Mouse (Mus musculus) CH12.LX (cell line): ENCODE measurements around the gene Il2ra. TPM values are rescaled to one million over a fixed set of nuclear protein-coding genes. Genes with fewer than 3 reads are reported as not detected.
A peak's percentile ranks its signal among the peaks of the same experiment; 100 is the strongest.

Experiments used
- DNase-seq: peaks from one replicate; pipeline ENCODE4 v3.0.0-alpha.2; 2013; ENCODE audit errors: extremely low read depth
- H3K27ac ChIP-seq: 2 replicates; pipeline ENCODE4 v1.5.1; 2012; ENCODE audit warnings: low read depth, mild to moderate bottlenecking, control low read depth, moderate library complexity; ENCODE audit not compliant: insufficient read depth
- H3K27me3 ChIP-seq: replicated peaks from 2 replicates; pipeline ENCODE3; 2012; ENCODE audit warnings: inconsistent platforms
- H3K36me3 ChIP-seq, 2 experiments: replicated peaks in 1 of 2; 2 replicates each; pipeline versions ENCODE3 to v1.6.1; 2012; ENCODE audit warnings: inconsistent platforms in 1 of 2, low read length in 1 of 2, mild to moderate bottlenecking in 1 of 2, mixed read lengths in 1 of 2, moderate library complexity in 1 of 2; ENCODE audit not compliant: control insufficient read depth in 1 of 2, insufficient read depth in 1 of 2
- H3K4me1 ChIP-seq, 2 experiments: 2 replicates each; pipeline ENCODE4 v1.6.1; 2012; ENCODE audit warnings: inconsistent platforms in 1 of 2, moderate library complexity in 1 of 2; ENCODE audit not compliant: insufficient read depth in 2 of 2, control insufficient read depth in 1 of 2
- H3K4me2 ChIP-seq: 2 replicates; pipeline ENCODE4 v1.6.1; 2012; ENCODE audit warnings: low read depth, mild to moderate bottlenecking, control low read depth; ENCODE audit not compliant: poor library complexity, insufficient read depth, severe bottlenecking
- H3K4me3 ChIP-seq, 3 experiments: fragments of 150-350 bp in 1 of 3; sonication (generic) in 1 of 3; replicated peaks in 1 of 3; 2 replicates each; pipeline versions ENCODE3 to v1.5.1; 2011 to 2012; ENCODE audit warnings: low read depth in 2 of 3, low read length in 2 of 3, mild to moderate bottlenecking in 2 of 3, moderate library complexity in 2 of 3, control low read depth in 1 of 3, improper control_type of control experiment in 1 of 3, inconsistent platforms in 1 of 3, mixed read lengths in 1 of 3; ENCODE audit not compliant: poor library complexity in 1 of 3
- H3K79me2 ChIP-seq: replicated peaks from 2 replicates; pipeline ENCODE4 v1.6.1; 2012; ENCODE audit warnings: mild to moderate bottlenecking, moderate library complexity; ENCODE audit not compliant: control insufficient read depth, poor library complexity, insufficient read depth, severe bottlenecking; ENCODE audit errors: extremely low read depth
- H3K9ac ChIP-seq: 2 replicates; pipeline ENCODE4 v1.6.1; 2012; ENCODE audit warnings: low read depth, mild to moderate bottlenecking, control low read depth, moderate library complexity; ENCODE audit not compliant: insufficient read depth
- H3K9me3 ChIP-seq: replicated peaks from 2 replicates; pipeline ENCODE3; 2012; ENCODE audit warnings: low read length, inconsistent platforms, mixed read lengths
- BHLHE40 ChIP-seq: IDR thresholded peaks from 2 replicates; pipeline ENCODE4 v1.6.1; 2011; ENCODE audit warnings: mild to moderate bottlenecking, low read depth, low read length, improper control_type of control experiment
- CHD1 ChIP-seq: IDR thresholded peaks from 2 replicates; pipeline ENCODE4 v1.6.1; 2012; ENCODE audit warnings: low read depth, low read length, improper control_type of control experiment, inconsistent platforms
- ELF1 ChIP-seq: IDR thresholded peaks from 2 replicates; pipeline ENCODE4 v1.6.1; 2014; ENCODE audit warnings: low read depth, mild to moderate bottlenecking, inconsistent platforms, low read length, improper control_type of control experiment
- EP300 ChIP-seq: IDR thresholded peaks from 2 replicates; pipeline ENCODE4 v1.6.1; 2011; ENCODE audit warnings: low read length, improper control_type of control experiment
- KAT2A ChIP-seq: IDR thresholded peaks from 2 replicates; pipeline ENCODE4 v1.6.1; 2012; ENCODE audit warnings: low read length, improper control_type of control experiment, inconsistent platforms; ENCODE audit not compliant: insufficient replicate concordance
- MAFK ChIP-seq: IDR thresholded peaks from 2 replicates; pipeline ENCODE4 v1.6.1; 2011; ENCODE audit warnings: low read length, improper control_type of control experiment; ENCODE audit not compliant: insufficient replicate concordance
- MAX ChIP-seq: IDR thresholded peaks from 2 replicates; pipeline ENCODE4 v1.6.1; 2011; ENCODE audit warnings: low read length, improper control_type of control experiment
- MAZ ChIP-seq: IDR thresholded peaks from 2 replicates; pipeline ENCODE4 v1.6.1; 2012; ENCODE audit warnings: low read depth, mild to moderate bottlenecking, inconsistent platforms, low read length, improper control_type of control experiment, moderate library complexity
- MEF2A ChIP-seq: IDR thresholded peaks from 2 replicates; pipeline ENCODE4 v1.6.1; 2014; ENCODE audit warnings: low read depth, mild to moderate bottlenecking, inconsistent platforms, low read length, improper control_type of control experiment, borderline replicate concordance
- MXI1 ChIP-seq: IDR thresholded peaks from 2 replicates; pipeline ENCODE4 v1.6.1; 2011; ENCODE audit warnings: mild to moderate bottlenecking, low read depth, low read length, improper control_type of control experiment
- MYC ChIP-seq: IDR thresholded peaks from 2 replicates; pipeline ENCODE4 v1.6.1; 2011; ENCODE audit warnings: low read depth, mild to moderate bottlenecking, improper control_type of control experiment, low read length
- NELFE ChIP-seq: IDR thresholded peaks from 2 replicates; pipeline ENCODE4 v1.6.1; 2011; ENCODE audit warnings: low read depth, low read length, improper control_type of control experiment
- POLR2A ChIP-seq: IDR thresholded peaks from 2 replicates; pipeline ENCODE4 v1.6.1; 2011; ENCODE audit warnings: low read depth, mild to moderate bottlenecking, improper control_type of control experiment, low read length
- SMC3 ChIP-seq: IDR thresholded peaks from 2 replicates; pipeline ENCODE4 v1.6.1; 2011; ENCODE audit warnings: low read depth, low read length, improper control_type of control experiment
- TBP ChIP-seq: conservative IDR thresholded peaks from 2 replicates; pipeline ENCODE4 v1.6.1; 2011; ENCODE audit warnings: low read depth, low read length, improper control_type of control experiment
- ZC3H11A ChIP-seq: IDR thresholded peaks from 2 replicates; pipeline ENCODE4 v1.6.1; 2012; ENCODE audit warnings: low read depth, mild to moderate bottlenecking, inconsistent platforms, low read length, improper control_type of control experiment
- dilution Hi-C: fragments of 300-500 bp; cut with MboI; formaldehyde crosslinking; loops from 2 replicates; pipeline ENCODE4 v1.14.3; 2020; ENCODE audit warnings: low sequenced_read_pairs; ENCODE audit not compliant: extremely low pct_unique_long_range_greater_than_20kb, extremely low pct_ligation_motif_present
- in situ Hi-C: fragments of 300-500 bp; cut with MboI; formaldehyde crosslinking; loops from 3 replicates; pipeline ENCODE4 v1.14.3; 2019; ENCODE audit warnings: low sequenced_read_pairs, low pct_ligation_motif_present, low pct_unique_long_range_greater_than_20kb, mixed read lengths
- polyA plus RNA-seq: library from polyadenylated mRNA; unstranded; fragments of >175 nt; gene quantifications from 2 replicates; pipeline ENCODE4 v1.2.1, GENCODE M21; 2012; ENCODE audit warnings: low read depth; ENCODE audit not compliant: insufficient read length
- total RNA-seq, 2 experiments: library from RNA; depleted of rRNA; stranded (reverse); fragments of 300-350 nt in 1 of 2; fragments of >200 nt in 1 of 2; gene quantifications; 2 replicates each; pipeline ENCODE4 v1.2.3; 2012 to 2014

The Il2ra gene
- total and polyA plus RNA-seq, 3 experiments: 6.0 to 8.8 (median 6.3) TPM

DNA sequence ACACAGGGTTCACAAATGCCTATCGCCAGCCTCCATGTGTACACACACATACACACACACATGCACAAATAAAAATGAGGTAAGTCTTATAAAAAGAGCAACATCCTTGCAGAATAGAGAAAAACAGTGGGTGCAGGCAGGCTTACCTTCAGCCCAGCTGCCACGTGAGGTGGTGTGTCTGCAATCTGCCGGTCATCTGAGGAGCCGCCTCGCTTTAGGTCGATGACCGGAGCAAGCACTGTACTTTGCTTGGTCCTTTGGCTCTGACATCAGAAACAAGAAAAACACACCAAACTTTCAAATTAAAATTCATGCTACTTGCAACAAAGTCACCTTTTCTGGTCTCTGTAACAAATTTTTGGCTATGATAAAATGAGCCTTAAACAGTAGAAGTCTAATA is 44.7 kb upstream of the Il2ra start:
- H3K27me3 ChIP-seq: no peaks in the 10 kb centered on the region
- H3K79me2 ChIP-seq: peaks cover 56% of the 10 kb centered on the region
- no peak overlapping the region for H3K27ac ChIP-seq
- no peak overlapping the region for H3K4me3 ChIP-seq
- dilution Hi-C loops: no loop called here
- TF ChIP-seq KAT2A (no peak), POLR2A (no peak), BHLHE40 (no peak), MEF2A (no peak), MAX (no peak), ZC3H11A (no peak), SMC3 (no peak)
- TF ChIP-seq, all 38 proteins: peak for 0
- Histone ChIP-seq H3K36me3 (peaks cover 58 to 71% of the 10 kb centered on the region in 2 experiments), H3K9ac (no peak overlapping the region), H3K4me2 (no peak overlapping the region), H3K4me1 (peaks cover 0 to 37% of the 10 kb centered on the region in 2 experiments; a peak in 2 of 4 replicates), H3K9me3 (no peaks in the 10 kb centered on the region)
- in situ Hi-C loops: no loop called here
- no peak for DNase-seq

GRCm38 (mm10) chr2:11601795-11602194 is 40.8 kb upstream of the Il2ra start:
- Histone ChIP-seq H3K4me1 (peaks cover 0 to 46% of the 10 kb centered on the region in 2 experiments; a peak in 2 of 4 replicates), H3K9ac (peak overlapping the region; percentile 87), H3K79me2 (peaks cover 56% of the 10 kb centered on the region), H3K27me3 (no peaks in the 10 kb centered on the region), H3K4me3 (peak overlapping the region; percentile 77 to 98 (median 95)), H3K9me3 (no peaks in the 10 kb centered on the region), H3K4me2 (peak overlapping the region; percentile 97), H3K36me3 (peaks cover 28 to 40% of the 10 kb centered on the region in 2 experiments), H3K27ac (no peak overlapping the region)
- dilution Hi-C loops (no loop called here), in situ Hi-C loops (no loop called here)
- TF ChIP-seq TBP (no peak), ELF1 (no peak), MAZ (no peak), MYC (peak; percentile 71; the same call in 1 of the 2 replicates), MAX (peak; percentile 56; the same call in 1 of the 2 replicates), NELFE (no peak), EP300 (no peak), MAFK (no peak), CHD1 (peak; percentile 45; the same call in 1 of the 2 replicates), MXI1 (0 out of 2 replicates have a peak, but pooled peaks have one; percentile 50)
- no peak for DNase-seq
